Mouse (Mus musculus) embryonic fibroblast, embryonic 13.5 days (primary cell): ENCODE measurements at regions not wholly inside any gene's neighbourhood (a gene's known extent, or its start where the extent isn't known, plus 50 kb on each side); places are given as distances from the start of the nearest gene placed in this dataset.

ENCODE experiments used
- CTCF ChIP-seq: IDR thresholded peaks from 2 replicates; pipeline ENCODE4 v1.5.1; 2011; ENCODE audit warnings: mild to moderate bottlenecking, control low read depth, low read length, moderate library complexity, borderline replicate concordance; ENCODE audit not compliant: insufficient read depth
- POLR2A ChIP-seq: IDR thresholded peaks from 2 replicates; pipeline ENCODE4 v1.6.1; 2011; ENCODE audit warnings: low read depth, mild to moderate bottlenecking, control low read depth, low read length, moderate library complexity

DNA sequence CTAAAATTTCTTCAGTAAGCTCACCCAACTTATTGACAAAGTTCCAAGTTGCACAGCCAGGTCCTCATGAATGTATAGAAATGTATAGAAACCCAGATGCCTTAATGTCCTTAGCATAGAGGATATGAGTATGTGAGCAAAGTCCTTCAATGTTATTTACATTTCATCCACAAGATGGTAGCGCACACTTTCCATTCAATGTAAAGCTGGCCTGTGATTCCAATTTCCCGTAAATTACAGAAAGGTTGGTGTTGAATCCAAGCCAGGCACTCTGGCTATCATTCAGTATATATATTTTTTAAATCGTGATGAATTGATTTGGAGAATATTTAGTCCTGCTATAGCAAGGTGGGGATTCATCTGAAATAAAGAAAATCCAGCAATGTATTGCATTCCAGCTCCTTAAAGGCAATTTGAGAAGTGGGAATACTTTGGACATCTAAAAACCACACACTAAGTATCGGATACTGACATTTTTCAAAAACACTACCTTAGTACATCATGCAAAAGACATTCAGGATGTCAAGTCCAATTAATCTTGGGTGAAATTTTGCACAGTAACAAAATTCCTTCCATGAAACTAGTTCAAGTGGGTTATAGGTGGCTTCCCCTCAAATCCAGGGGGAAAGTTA is 154.6 kb downstream of the Pah start:
- no peak for TF ChIP-seq CTCF
- no peak for TF ChIP-seq POLR2A
